In the genomic region with DNA sequence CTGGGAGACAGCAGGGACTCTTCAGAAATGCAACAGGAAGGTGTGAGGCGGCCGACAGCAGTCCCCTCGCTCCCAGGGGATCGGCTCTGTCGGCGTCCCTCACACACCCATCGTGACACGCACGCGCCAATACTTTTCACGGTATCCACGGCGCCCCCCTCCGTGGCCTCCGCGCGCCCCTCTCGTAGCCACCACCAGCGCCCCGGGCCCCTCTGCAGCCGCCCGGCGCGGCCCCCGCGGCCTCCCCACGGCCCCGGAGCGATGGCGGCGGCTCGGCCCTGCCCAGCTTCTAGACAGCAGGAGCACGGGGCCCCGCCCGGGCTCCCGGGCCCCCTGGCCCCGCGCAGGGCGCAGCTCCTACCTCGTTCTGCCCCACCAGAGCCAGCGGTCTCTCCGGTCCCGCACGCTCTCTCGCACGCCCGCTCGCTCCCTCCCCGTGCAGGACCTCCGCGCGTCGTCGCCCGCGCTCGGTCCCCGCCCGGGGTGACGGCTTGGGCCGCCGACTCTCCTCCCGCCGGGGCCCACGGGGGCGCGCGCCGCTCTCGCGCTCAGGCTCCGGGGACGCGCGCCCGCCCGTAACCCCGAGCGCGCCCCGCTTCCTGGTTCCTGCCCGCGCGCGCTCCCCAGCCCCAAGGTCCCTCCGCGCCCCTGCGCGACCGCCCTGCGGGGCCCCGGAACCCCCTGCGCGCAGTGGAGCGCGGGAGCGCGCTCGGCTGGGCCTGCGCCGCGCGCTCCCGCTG, we compare ENCODE assay signal across 8 mouse cellular contexts. TPM values are rescaled to one million over a fixed set of nuclear protein-coding genes. Genes with fewer than 3 reads are reported as not detected.
DNase-seq lines count a peak whose midpoint lies in the region; ATAC-seq and TF ChIP-seq lines count a peak whose summit lies in the region.

TSS of gene Stat5b (minus strand) at position 687 of the 740 bp plus-strand sequence.

- peak; percentile 63 for TF ChIP-seq POLR2A in small intestine, adult 2 months (IDR thresholded peaks at IDR 0.05; ENCODE audit: low read depth, low read length)

- TF ChIP-seq CTCF in small intestine, adult 2 months (IDR thresholded peaks at IDR 0.05; ENCODE audit: extremely low read depth, insufficient read length, insufficient replicate concordance, low read depth, low read length), result no peak

- no peaks in the 10 kb centered on the region for H3K9me3 ChIP-seq in intestine, embryonic 14.5 days (ENCODE audit: control insufficient read depth, low read length)

- intact Hi-C loops in gastrocnemius, postnatal 36 days (cut with DNase I), result no loop called here
- intact Hi-C loops in left cerebral cortex, postnatal 36 days (cut with DNase I), result no loop called here

- peak within 1 kb of the TSS; percentile 80 for H3K27ac ChIP-seq in intestine, embryonic 14.5 days (ENCODE audit: low read depth)
- H3K27ac ChIP-seq in small intestine, adult 2 months (ENCODE audit: insufficient read depth, low read depth, low read length), result peak within 1 kb of the TSS; percentile 40

- ATAC-seq in intestine, embryonic 14.5 days (replicated peaks; ENCODE audit: low FRiP score, low TSS enrichment, low read depth), result peak; percentile 85

- peak within 1 kb of the TSS; percentile 95 for H3K4me3 ChIP-seq in intestine, embryonic 14.5 days (ENCODE audit: low read depth, low read length)
- peak within 1 kb of the TSS; percentile 79 for H3K4me3 ChIP-seq in small intestine, adult 2 months (ENCODE audit: low read depth, low read length)

- no peaks in the 10 kb centered on the region; the same call in 1 of the 2 replicates for H3K27me3 ChIP-seq in intestine, embryonic 14.5 days (replicated peaks; ENCODE audit: control insufficient read depth, insufficient read depth, low read length)
- no peaks in the 10 kb centered on the region for H3K27me3 ChIP-seq in small intestine, adult 2 months (ENCODE audit: control insufficient read depth, insufficient read depth, low read length)

- under 1% methylated on average over 83 of the region's 104 CpGs for WGBS in intestine, embryonic 14.5 days
- WGBS in small intestine, adult 2 months, result 1% methylated on average over 103 of the region's 104 CpGs

- H3K4me2 ChIP-seq in intestine, embryonic 14.5 days (ENCODE audit: low read length), result peak within 1 kb of the TSS; percentile 86

- H3K9ac ChIP-seq in intestine, embryonic 14.5 days (ENCODE audit: low read length), result peak within 1 kb of the TSS; percentile 95

- peaks cover 19% of the 10 kb centered on the region for H3K4me1 ChIP-seq in intestine, embryonic 14.5 days (replicated peaks; ENCODE audit: control insufficient read depth, insufficient read depth, low read length)
- H3K4me1 ChIP-seq in small intestine, adult 2 months (ENCODE audit: control insufficient read depth, insufficient read depth, insufficient read length, low read length), result peaks cover 5% of the 10 kb centered on the region; the same call in 1 of the 2 replicates

- DNase-seq in layer of hippocampus, adult 11-12 months (ENCODE audit: low spot score), result peak; percentile 52
- no peak for DNase-seq in layer of hippocampus, adult 9-10 months (ENCODE audit: low spot score)
- DNase-seq in embryo, embryonic 11 days, result peak; percentile 91
- peak; percentile 59 to 75 for DNase-seq in gastrocnemius, postnatal 36 days
- DNase-seq in intestine, embryonic 14.5 days (ENCODE audit: low spot score), result peak; percentile 87
- peak; percentile 67 to 79 for DNase-seq in left cerebral cortex, postnatal 36 days (ENCODE audit: low spot score in 2 of 2)
- DNase-seq in mesoderm, embryonic 11.5 days (ENCODE audit: low read depth, low spot score), result peak; percentile 61

- H3K36me3 ChIP-seq in intestine, embryonic 14.5 days (ENCODE audit: control insufficient read depth, insufficient read depth, low read length), result no peaks in the 10 kb centered on the region
- no peaks in the 10 kb centered on the region for H3K36me3 ChIP-seq in small intestine, adult 2 months (ENCODE audit: control insufficient read depth, insufficient read depth, low read length)

RNA-seq across cellular contexts. Expression of gene Stat5b, which starts in this region (rescaled TPM):
- total RNA-seq in gastrocnemius, postnatal 36 days (2021), result 100 to 1,000 TPM; 103 to 135 TPM
- polyA plus RNA-seq in intestine, embryonic 14.5 days (2014; fragmentation: Nextera tagmentation; extraction: Ambion mirVana), result 27.0 and 27.8 TPM in 2 replicates
- total RNA-seq in left cerebral cortex, postnatal 36 days (2021), result 10 to 100 TPM; 22.3 to 23.1 TPM
- 9.6 and 10.8 TPM in 2 replicates for polyA plus RNA-seq in small intestine, adult 2 months (2012; rRNA removed)

Comparison
In these comparisons a context has a peak if more than half of its experiments do, and no peak if none do; other contexts are left out.
1. RNA of gene Stat5b (total RNA-seq): 103 to 135 TPM in gastrocnemius, postnatal 36 days; 22.3 to 23.1 TPM in left cerebral cortex, postnatal 36 days; every median in the first group is over 4 times any median in the second.